Mouse (Mus musculus) kidney, adult 2 months (tissue): ENCODE data around the gene Rnf150.

ENCODE experiments used
- CTCF ChIP-seq: fragments of 200-500 bp; conservative IDR thresholded peaks from 2 replicates; pipeline ENCODE4 v1.5.1; 2011; ENCODE audit warnings: low read depth, mild to moderate bottlenecking, control low read depth, low read length, moderate library complexity, mixed read lengths; ENCODE audit not compliant: insufficient read depth, insufficient read length
- POLR2A ChIP-seq: fragments of 200-500 bp; IDR thresholded peaks from one replicate; pipeline ENCODE4 v1.6.1; 2011; ENCODE audit warnings: low read depth, low read length, control low read depth

- TF ChIP-seq CTCF (no peak), POLR2A (no peak)
These were observed 225.0 kb downstream of the Rnf150 start for GRCm38 (mm10) chr8:83088156-83088555.
